Comparison of ENCODE assay signal across 18 mouse cellular contexts in genomic region chr5:30518108-30518507, GRCm38 (mm10). TPM values are rescaled to one million over a fixed set of nuclear protein-coding genes. Genes with fewer than 3 reads are reported as not detected.
DNase-seq lines count a peak whose midpoint lies in the region; ATAC-seq and TF ChIP-seq lines count a peak whose summit lies in the region.
"Had no signal": no experiment of that assay in that cellular context is flagged by ENCODE, and none has a peak within 500 bp of the region (broad histone marks: within the 10 kb centered on the region; RNA-seq: fewer than 3 reads in every experiment).

No protein-coding gene starts in this region.

- no peaks in the 10 kb centered on the region for H3K36me3 ChIP-seq in heart, embryonic 11.5 days (ENCODE audit: control insufficient read depth, insufficient read depth, low read length)
- H3K36me3 ChIP-seq in MEL (ENCODE audit: control insufficient read depth in 1 of 2, insufficient read depth in 2 of 2, low read length in 2 of 2) = peaks cover 0 to 32% of the 10 kb centered on the region in 2 experiments; a peak in 2 of 4 replicates
- no peaks in the 10 kb centered on the region for H3K36me3 ChIP-seq in intestine, embryonic 15.5 days
- H3K36me3 ChIP-seq in lung, postnatal 0 days (ENCODE audit: insufficient read depth, low read length) = no peaks in the 10 kb centered on the region
- H3K36me3 ChIP-seq: kidney, embryonic 15.5 days; midbrain, embryonic 13.5 days had no signal

- no peak overlapping the region for H3K27ac ChIP-seq in heart, embryonic 11.5 days (ENCODE audit: low read depth, low read length)
- peak overlapping the region; percentile 71 for H3K27ac ChIP-seq in MEL (ENCODE audit: control insufficient read depth, low read depth, low read length)
- H3K27ac ChIP-seq in intestine, embryonic 15.5 days = peak overlapping the region; percentile 84
- H3K27ac ChIP-seq in lung, postnatal 0 days (ENCODE audit: low read length) = peak overlapping the region; percentile 51; the same call in 1 of the 2 replicates
- H3K27ac ChIP-seq: kidney, embryonic 15.5 days; midbrain, embryonic 13.5 days had no signal

- no peaks in the 10 kb centered on the region for H3K27me3 ChIP-seq in heart, embryonic 11.5 days (ENCODE audit: control insufficient read depth, insufficient read depth, low read length)
- no peaks in the 10 kb centered on the region; a peak in 1 of 4 replicates for H3K27me3 ChIP-seq in MEL (ENCODE audit: control insufficient read depth in 1 of 2, insufficient read depth in 2 of 2, low read length in 2 of 2)
- H3K27me3 ChIP-seq in intestine, embryonic 15.5 days (replicated peaks) = no peaks in the 10 kb centered on the region
- no peaks in the 10 kb centered on the region for H3K27me3 ChIP-seq in lung, postnatal 0 days (replicated peaks; ENCODE audit: insufficient read depth, low read length)
- H3K27me3 ChIP-seq: kidney, embryonic 15.5 days; midbrain, embryonic 13.5 days had no signal

- no peaks in the 10 kb centered on the region for H3K9me3 ChIP-seq in heart, embryonic 11.5 days (replicated peaks; ENCODE audit: control insufficient read depth, low read length)
- H3K9me3 ChIP-seq in MEL (replicated peaks; ENCODE audit: insufficient read depth, low read length) = no peaks in the 10 kb centered on the region
- H3K9me3 ChIP-seq in intestine, embryonic 15.5 days = no peaks in the 10 kb centered on the region
- H3K9me3 ChIP-seq in lung, postnatal 0 days (ENCODE audit: low read length) = no peaks in the 10 kb centered on the region
- H3K9me3 ChIP-seq: kidney, embryonic 15.5 days; midbrain, embryonic 13.5 days had no signal

- TF ChIP-seq CTCF in MEL (IDR thresholded peaks at IDR 0.05 in 2 of 3, conservative IDR thresholded peaks at IDR 0.05 in 1 of 3; ENCODE audit: control insufficient read depth in 1 of 3, insufficient read depth in 1 of 3, low read depth in 2 of 3, low read length in 3 of 3, poor library complexity in 1 of 3, severe bottlenecking in 1 of 3) = no peak
- TF ChIP-seq CTCF in lung, postnatal 0 days (IDR thresholded peaks at IDR 0.05) = no peak

- no peak overlapping the region for H3K4me2 ChIP-seq in heart, embryonic 11.5 days
- no peak overlapping the region for H3K4me2 ChIP-seq in intestine, embryonic 15.5 days (replicated peaks)
- H3K4me2 ChIP-seq in lung, postnatal 0 days (replicated peaks; ENCODE audit: low read depth, low read length) = no peak overlapping the region
- H3K4me2 ChIP-seq: kidney, embryonic 15.5 days; midbrain, embryonic 13.5 days had no signal

- 69% methylated on average over 5 of the region's 5 CpGs for WGBS in heart, embryonic 11.5 days (ENCODE audit: insufficient replicate concordance)
- 39% methylated on average over 5 of the region's 5 CpGs for WGBS in intestine, embryonic 15.5 days
- WGBS in lung, postnatal 0 days = 47% methylated on average over 5 of the region's 5 CpGs

- no peak for TF ChIP-seq EP300 in MEL (IDR thresholded peaks at IDR 0.05; ENCODE audit: low read depth in 1 of 2, low read length in 2 of 2)
- no peak for TF ChIP-seq EP300 in lung, postnatal 0 days (IDR thresholded peaks at IDR 0.05)

- H3K9ac ChIP-seq in heart, embryonic 11.5 days (ENCODE audit: low read depth, low read length) = 0 out of 2 replicates have a peak overlapping the region, but pooled peaks have one; percentile 1
- H3K9ac ChIP-seq in MEL (ENCODE audit: control insufficient read depth, low read depth, low read length, poor library complexity, severe bottlenecking) = peak overlapping the region; percentile 32
- no peak overlapping the region for H3K9ac ChIP-seq in intestine, embryonic 15.5 days
- no peak overlapping the region for H3K9ac ChIP-seq in lung, postnatal 0 days (replicated peaks; ENCODE audit: low read depth)
- H3K9ac ChIP-seq: kidney, embryonic 15.5 days; midbrain, embryonic 13.5 days had no signal

- no peak for ATAC-seq in heart, embryonic 11.5 days (replicated peaks; ENCODE audit: insufficient number of reproducible peaks, low FRiP score, low TSS enrichment)
- 0 out of 2 replicates have a peak, but pooled peaks have one; percentile 20 for ATAC-seq in intestine, embryonic 15.5 days
- peak; percentile 59; the same call in 1 of the 2 replicates for ATAC-seq in lung, postnatal 0 days
- ATAC-seq: midbrain, embryonic 13.5 days; Patski had no signal

- H3K4me3 ChIP-seq in heart, embryonic 11.5 days (ENCODE audit: low read depth, low read length) = no peak overlapping the region
- peak overlapping the region in 1 of 2 experiments; percentile 19; a peak in 1 of 4 replicates for H3K4me3 ChIP-seq in MEL (ENCODE audit: control insufficient read depth in 1 of 2, insufficient read depth in 1 of 2, low read depth in 2 of 2, low read length in 2 of 2)
- no peak overlapping the region for H3K4me3 ChIP-seq in intestine, embryonic 15.5 days (replicated peaks)
- H3K4me3 ChIP-seq in lung, postnatal 0 days (ENCODE audit: low read depth, low read length) = no peak overlapping the region
- H3K4me3 ChIP-seq: kidney, embryonic 15.5 days; midbrain, embryonic 13.5 days had no signal

- no peak for DNase-seq in heart, adult 8-10 months (ENCODE audit: low spot score)
- no peak for DNase-seq in MEL (ENCODE audit: low read depth, low spot score)
- peak; percentile 62 for DNase-seq in lung, postnatal 0 days (ENCODE audit: low spot score)
- DNase-seq in neural tube, embryonic 10.5 days (ENCODE audit: extremely low spot score, low spot score) = no peak
- no peak for DNase-seq in layer of hippocampus, adult 18-20 months (ENCODE audit: low spot score in 2 of 2)
- DNase-seq in natural killer cell, adult 2 months (ENCODE audit: low spot score in 2 of 2) = no peak
- DNase-seq: gastrocnemius, postnatal 14 days had no signal

- TF ChIP-seq POLR2A in MEL (IDR thresholded peaks at IDR 0.05; ENCODE audit: control insufficient read depth in 1 of 2, insufficient read depth in 1 of 2, low read depth in 1 of 2, low read length in 2 of 2, poor library complexity in 1 of 2) = no peak

- no peaks in the 10 kb centered on the region for H3K79me2 ChIP-seq in MEL (ENCODE audit: control insufficient read depth, insufficient read depth, low read length, poor library complexity)

- peaks cover 6% of the 10 kb centered on the region; the same call in 1 of the 2 replicates for H3K4me1 ChIP-seq in heart, embryonic 11.5 days (ENCODE audit: control insufficient read depth, insufficient read depth, low read length)
- H3K4me1 ChIP-seq in MEL (ENCODE audit: control insufficient read depth in 1 of 2, insufficient read depth in 2 of 2, low read length in 2 of 2) = peaks cover 20 to 39% of the 10 kb centered on the region in 2 experiments
- peaks cover 31% of the 10 kb centered on the region for H3K4me1 ChIP-seq in intestine, embryonic 15.5 days (replicated peaks)
- H3K4me1 ChIP-seq in lung, postnatal 0 days (ENCODE audit: insufficient read depth, low read depth, low read length) = no peaks in the 10 kb centered on the region
- H3K4me1 ChIP-seq: kidney, embryonic 15.5 days; midbrain, embryonic 13.5 days had no signal

- no peak for TF ChIP-seq RAD21 in MEL (IDR thresholded peaks at IDR 0.05; ENCODE audit: low read depth, low read length)

TF ChIP-seq in MEL, 35 proteins besides CTCF, POLR2A, EP300 and RAD21:
- TF ChIP-seq ZC3H11A (IDR thresholded peaks at IDR 0.05; ENCODE audit: low read depth, low read length) (0 out of 2 replicates have a peak, but pooled peaks have one; percentile 10), HCFC1 (IDR thresholded peaks at IDR 0.05; ENCODE audit: low read depth, low read length) (no peak)
TF ChIP-seq in MEL: peak in this region for 1.

RNA-seq across cellular contexts. Expression of gene Cib4, which starts 27.5 kb away (rescaled TPM):
- polyA plus RNA-seq in heart, embryonic 11.5 days (2014; fragmentation: Nextera tagmentation; extraction: Ambion mirVana) = not detected in 2 replicates
- total RNA-seq in heart, adult 8-10 months (2022) = not detected
- total RNA-seq in MEL (2012; rRNA removed) = not detected in 2 replicates
- polyA plus RNA-seq in MEL (2012; ENCODE audit: insufficient read depth in 1 of 2, insufficient read length in 2 of 2, low read depth in 1 of 2, low replicate concordance in 2 of 2, missing spikeins in 1 of 2) = not detected
- not detected in 2 replicates for polyA plus RNA-seq in intestine, embryonic 15.5 days (2015; fragmentation: Nextera tagmentation; extraction: Ambion mirVana)
- polyA plus RNA-seq in lung, postnatal 0 days (2015; fragmentation: Nextera tagmentation; extraction: Ambion mirVana) = 0.26 TPM in 1 of 2 replicates, not detected in the other
- not detected for total RNA-seq in layer of hippocampus, adult 18-20 months (2021)
- total RNA-seq: gastrocnemius, postnatal 14 days; heart, postnatal 25 days; left cerebral cortex, postnatal 10 days; neutrophil, adult 5-6 weeks had no signal
- polyA plus RNA-seq: brain, embryonic 14.5 days; C2C12; cortical plate, adult 2 months; kidney, embryonic 15.5 days; midbrain, embryonic 13.5 days; Patski had no signal

RNA-seq across cellular contexts. Expression of gene 1700001C02Rik, which starts 52.3 kb away (rescaled TPM):
- polyA plus RNA-seq in heart, embryonic 11.5 days (2014; fragmentation: Nextera tagmentation; extraction: Ambion mirVana) = not detected in 2 replicates
- not detected for total RNA-seq in heart, adult 8-10 months (2022)
- not detected in 2 replicates for total RNA-seq in MEL (2012; rRNA removed)
- not detected for polyA plus RNA-seq in MEL (2012; ENCODE audit: insufficient read depth in 1 of 2, insufficient read length in 2 of 2, low read depth in 1 of 2, low replicate concordance in 2 of 2, missing spikeins in 1 of 2)
- polyA plus RNA-seq in intestine, embryonic 15.5 days (2015; fragmentation: Nextera tagmentation; extraction: Ambion mirVana) = not detected in 2 replicates
- 21.7 and 23.9 TPM in 2 replicates for polyA plus RNA-seq in lung, postnatal 0 days (2015; fragmentation: Nextera tagmentation; extraction: Ambion mirVana)
- total RNA-seq in layer of hippocampus, adult 18-20 months (2021) = not detected
- total RNA-seq: gastrocnemius, postnatal 14 days; heart, postnatal 25 days; left cerebral cortex, postnatal 10 days; neutrophil, adult 5-6 weeks had no signal
- polyA plus RNA-seq: C2C12; kidney, embryonic 15.5 days; Patski had no signal

RNA-seq across cellular contexts. Expression of gene Otof, which starts 56.4 kb away (rescaled TPM):
- 0.03 and 0.13 TPM in 2 replicates for polyA plus RNA-seq in heart, embryonic 11.5 days (2014; fragmentation: Nextera tagmentation; extraction: Ambion mirVana)
- total RNA-seq in heart, adult 8-10 months (2022) = under 1 TPM in 1 of 4 experiments, not detected in 3; 0.03 TPM
- not detected in 2 replicates for total RNA-seq in MEL (2012; rRNA removed)
- polyA plus RNA-seq in MEL (2012; ENCODE audit: insufficient read depth in 1 of 2, insufficient read length in 2 of 2, low read depth in 1 of 2, low replicate concordance in 2 of 2, missing spikeins in 1 of 2) = under 1 TPM in 1 of 2 experiments, not detected in 1; 0.01 TPM
- polyA plus RNA-seq in intestine, embryonic 15.5 days (2015; fragmentation: Nextera tagmentation; extraction: Ambion mirVana) = 0.66 and 0.84 TPM in 2 replicates
- polyA plus RNA-seq in lung, postnatal 0 days (2015; fragmentation: Nextera tagmentation; extraction: Ambion mirVana) = 0.10 and 0.12 TPM in 2 replicates
- total RNA-seq in layer of hippocampus, adult 18-20 months (2021) = 1 to 10 TPM; 2.9 to 4.4 TPM
- total RNA-seq: heart, postnatal 25 days; neutrophil, adult 5-6 weeks had no signal
- polyA plus RNA-seq: C2C12, Patski had no signal

Comparison
In these comparisons a context has a peak if more than half of its experiments do, and no peak if none do; other contexts are left out.
1. H3K9ac ChIP-seq: peak in heart, embryonic 11.5 days (single experiment) and MEL (single experiment); none in intestine, embryonic 15.5 days (single experiment) and lung, postnatal 0 days (single experiment).
2. RNA of gene 1700001C02Rik, which starts 52.3 kb away (polyA plus RNA-seq): 21.7 to 23.9 TPM in lung, postnatal 0 days; not detected in heart, embryonic 11.5 days, not detected in MEL and not detected in intestine, embryonic 15.5 days; every median in the first group is over 10 times any median in the second.